Mouse (Mus musculus): ENCODE measurements at regions not wholly inside any gene's neighbourhood (a gene's known extent, or its start where the extent isn't known, plus 50 kb on each side); places are given as distances from the start of the nearest gene placed in this dataset.
A peak's percentile ranks its signal among the peaks of the same experiment; 100 is the strongest.

DNA sequence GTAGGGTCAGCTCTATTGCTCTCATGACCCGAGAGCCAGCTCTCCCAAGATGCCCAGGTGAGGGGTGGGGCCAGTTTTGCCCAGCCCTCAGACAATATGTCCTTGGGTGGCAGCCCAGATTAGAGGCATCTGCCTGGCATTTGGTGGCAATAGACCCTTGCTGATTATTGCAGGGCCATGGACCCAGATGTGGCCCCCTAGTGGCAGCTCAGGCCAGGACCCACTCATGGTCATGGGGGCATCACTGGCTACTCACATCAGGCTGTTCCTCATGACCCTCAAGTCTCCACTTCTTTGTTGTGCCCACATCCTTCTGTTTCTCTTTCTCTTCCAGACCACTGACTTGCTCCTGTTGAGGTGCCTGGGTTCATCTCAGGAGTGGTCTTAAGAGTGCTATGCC lies 66.4 kb upstream of the Cpne4 start:
- no peaks in the 10 kb centered on the region for H3K27me3 ChIP-seq (ENCODE audit: control insufficient read depth in 1 of 2, insufficient read depth in 2 of 2, low read length in 2 of 2)
- DNase-seq (ENCODE audit: low read depth, low spot score), result no peak
- H3K27ac ChIP-seq (ENCODE audit: control insufficient read depth, low read depth, low read length), result no peak overlapping the region
- no peak overlapping the region for H3K9ac ChIP-seq (ENCODE audit: control insufficient read depth, low read depth, low read length, poor library complexity, severe bottlenecking)
- no peaks in the 10 kb centered on the region for H3K9me3 ChIP-seq (replicated peaks; ENCODE audit: insufficient read depth, low read length)
- no peaks in the 10 kb centered on the region for H3K4me1 ChIP-seq (ENCODE audit: control insufficient read depth in 1 of 2, insufficient read depth in 2 of 2, low read length in 2 of 2)
- H3K79me2 ChIP-seq (ENCODE audit: control insufficient read depth, insufficient read depth, low read length, poor library complexity), result no peaks in the 10 kb centered on the region
- TF ChIP-seq CTCF (IDR thresholded peaks at IDR 0.05 in 2 of 3, conservative IDR thresholded peaks at IDR 0.05 in 1 of 3; ENCODE audit: control insufficient read depth in 1 of 3, insufficient read depth in 1 of 3, low read depth in 2 of 3, low read length in 3 of 3, poor library complexity in 1 of 3, severe bottlenecking in 1 of 3) (peak in 1 of 3 experiments; percentile 6; a peak in 1 of 6 replicates), TCF12 (IDR thresholded peaks at IDR 0.05; ENCODE audit: low read depth, low read length) (no peak)
- no peak overlapping the region for H3K4me3 ChIP-seq (ENCODE audit: control insufficient read depth in 1 of 2, insufficient read depth in 1 of 2, low read depth in 2 of 2, low read length in 2 of 2)
- H3K36me3 ChIP-seq (ENCODE audit: control insufficient read depth in 1 of 2, insufficient read depth in 2 of 2, low read length in 2 of 2), result no peaks in the 10 kb centered on the region

DNA sequence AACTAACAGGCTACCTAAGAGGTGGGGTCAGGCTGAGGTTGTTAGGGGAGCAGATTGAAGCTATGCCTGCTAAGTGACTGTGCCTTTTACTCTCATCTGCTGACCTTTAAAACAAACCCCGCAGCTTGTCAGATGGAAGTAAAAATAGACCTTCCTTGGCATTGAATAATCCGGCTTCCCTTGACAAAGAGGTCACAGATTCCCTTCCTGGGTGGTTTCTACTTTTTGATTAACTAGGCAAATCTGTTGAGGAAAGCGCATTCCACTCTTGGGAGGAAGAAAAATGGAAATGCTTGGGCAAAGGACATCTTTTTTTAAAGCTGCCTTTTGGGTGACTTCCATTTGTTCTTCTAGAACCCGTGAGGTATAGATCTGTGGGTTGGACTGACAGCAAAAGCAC lies 72.3 kb upstream of the Cpne4 start:
- no peaks in the 10 kb centered on the region for H3K9me3 ChIP-seq (replicated peaks; ENCODE audit: insufficient read depth, low read length)
- H3K36me3 ChIP-seq (ENCODE audit: control insufficient read depth in 1 of 2, insufficient read depth in 2 of 2, low read length in 2 of 2), result no peaks in the 10 kb centered on the region
- H3K79me2 ChIP-seq (ENCODE audit: control insufficient read depth, insufficient read depth, low read length, poor library complexity), result no peaks in the 10 kb centered on the region
- no peak overlapping the region for H3K4me3 ChIP-seq (ENCODE audit: control insufficient read depth in 1 of 2, insufficient read depth in 1 of 2, low read depth in 2 of 2, low read length in 2 of 2)
- H3K9ac ChIP-seq (ENCODE audit: control insufficient read depth, low read depth, low read length, poor library complexity, severe bottlenecking), result no peak overlapping the region
- no peak for DNase-seq (ENCODE audit: low read depth, low spot score)
- no peak overlapping the region for H3K27ac ChIP-seq (ENCODE audit: control insufficient read depth, low read depth, low read length)
- TF ChIP-seq UBTF (IDR thresholded peaks at IDR 0.05; ENCODE audit: borderline replicate concordance, insufficient read depth, low read depth, low read length) (no peak), POLR2AphosphoS5 (IDR thresholded peaks at IDR 0.05; ENCODE audit: borderline replicate concordance, low read depth, low read length) (no peak), ETS1 (IDR thresholded peaks at IDR 0.05; ENCODE audit: low read depth, low read length) (no peak), MYB (IDR thresholded peaks at IDR 0.05; ENCODE audit: low read depth, low read length) (no peak), MAFK (IDR thresholded peaks at IDR 0.05; ENCODE audit: borderline replicate concordance, low read depth, low read length) (no peak), ZC3H11A (IDR thresholded peaks at IDR 0.05; ENCODE audit: low read depth, low read length) (no peak), E2F4 (IDR thresholded peaks at IDR 0.05; ENCODE audit: borderline replicate concordance, low read depth, low read length) (no peak), RCOR1 (IDR thresholded peaks at IDR 0.05; ENCODE audit: low read depth, low read length) (no peak), ZMIZ1 (IDR thresholded peaks at IDR 0.05; ENCODE audit: low read depth, low read length) (no peak)
- H3K27me3 ChIP-seq (ENCODE audit: control insufficient read depth in 1 of 2, insufficient read depth in 2 of 2, low read length in 2 of 2), result no peaks in the 10 kb centered on the region
- H3K4me1 ChIP-seq (ENCODE audit: control insufficient read depth in 1 of 2, insufficient read depth in 2 of 2, low read length in 2 of 2), result no peaks in the 10 kb centered on the region

DNA sequence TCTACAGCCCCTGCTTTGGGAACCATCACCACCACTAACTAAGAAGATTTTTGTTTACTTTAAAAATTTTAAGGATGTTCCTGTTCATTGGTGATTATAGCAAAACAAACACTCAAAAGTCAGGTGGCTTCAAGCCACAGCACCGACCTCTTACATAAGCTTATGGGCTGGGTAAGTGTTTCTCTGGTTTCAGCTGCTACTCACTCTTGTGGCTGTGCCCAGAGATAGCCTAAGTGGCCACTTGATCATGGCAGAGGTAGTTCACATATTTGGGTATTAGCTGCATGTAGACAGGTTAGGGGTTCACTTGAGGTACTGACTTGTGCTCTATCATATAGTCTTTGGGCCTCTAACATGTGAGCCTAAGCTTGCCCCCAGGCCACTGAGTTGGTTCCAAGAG lies 79.8 kb upstream of the Cpne4 start:
- no peaks in the 10 kb centered on the region for H3K36me3 ChIP-seq (ENCODE audit: control insufficient read depth in 1 of 2, insufficient read depth in 2 of 2, low read length in 2 of 2)
- no peak overlapping the region for H3K4me3 ChIP-seq (ENCODE audit: control insufficient read depth in 1 of 2, insufficient read depth in 1 of 2, low read depth in 2 of 2, low read length in 2 of 2)
- H3K4me1 ChIP-seq (ENCODE audit: control insufficient read depth in 1 of 2, insufficient read depth in 2 of 2, low read length in 2 of 2), result no peaks in the 10 kb centered on the region
- DNase-seq (ENCODE audit: low read depth, low spot score), result no peak
- TF ChIP-seq MYC (IDR thresholded peaks at IDR 0.05; ENCODE audit: low read depth, low read length) (no peak), ETS1 (IDR thresholded peaks at IDR 0.05; ENCODE audit: low read depth, low read length) (no peak)
- H3K79me2 ChIP-seq (ENCODE audit: control insufficient read depth, insufficient read depth, low read length, poor library complexity), result no peaks in the 10 kb centered on the region
- no peaks in the 10 kb centered on the region for H3K9me3 ChIP-seq (replicated peaks; ENCODE audit: insufficient read depth, low read length)
- no peaks in the 10 kb centered on the region for H3K27me3 ChIP-seq (ENCODE audit: control insufficient read depth in 1 of 2, insufficient read depth in 2 of 2, low read length in 2 of 2)
- H3K9ac ChIP-seq (ENCODE audit: control insufficient read depth, low read depth, low read length, poor library complexity, severe bottlenecking), result no peak overlapping the region
- no peak overlapping the region for H3K27ac ChIP-seq (ENCODE audit: control insufficient read depth, low read depth, low read length)

Measured in MEL (cell line).